Mouse (Mus musculus) naive thymus-derived CD4-positive, alpha-beta T cell, adult 2 months (primary cell): ENCODE measurements around the gene Nfia.
A peak's percentile ranks its signal among the peaks of the same experiment; 100 is the strongest.

ENCODE experiments used
- DNase-seq: peaks from one replicate; pipeline ENCODE4 v3.0.0-alpha.2; 2011; ENCODE audit warnings: low read depth

Nfia gene

DNA sequence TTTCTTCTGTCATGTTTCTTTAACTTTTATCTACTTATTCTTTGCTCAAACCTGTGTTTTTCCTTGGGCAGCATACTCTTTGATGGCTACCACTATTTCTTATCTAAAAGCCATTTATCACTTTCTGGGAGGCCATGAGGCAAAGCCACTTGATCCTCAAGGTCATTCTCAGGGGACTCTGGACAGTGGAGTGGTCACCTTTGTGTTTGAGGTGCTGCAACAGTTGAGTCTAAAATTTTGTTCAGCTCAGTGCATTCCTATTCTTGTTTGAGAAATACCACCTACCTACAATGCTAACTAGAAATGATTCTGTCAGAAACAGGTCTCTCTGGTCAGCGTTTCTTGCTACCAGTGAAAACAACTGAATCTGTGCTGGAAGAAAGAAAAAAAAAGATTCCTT lies 288.1 kb downstream of the Nfia start:
- DNase-seq, result no peak

GRCm38 (mm10) chr4:98061086-98061485 lies 288.6 kb downstream of the Nfia start:
- no peak for DNase-seq

DNA sequence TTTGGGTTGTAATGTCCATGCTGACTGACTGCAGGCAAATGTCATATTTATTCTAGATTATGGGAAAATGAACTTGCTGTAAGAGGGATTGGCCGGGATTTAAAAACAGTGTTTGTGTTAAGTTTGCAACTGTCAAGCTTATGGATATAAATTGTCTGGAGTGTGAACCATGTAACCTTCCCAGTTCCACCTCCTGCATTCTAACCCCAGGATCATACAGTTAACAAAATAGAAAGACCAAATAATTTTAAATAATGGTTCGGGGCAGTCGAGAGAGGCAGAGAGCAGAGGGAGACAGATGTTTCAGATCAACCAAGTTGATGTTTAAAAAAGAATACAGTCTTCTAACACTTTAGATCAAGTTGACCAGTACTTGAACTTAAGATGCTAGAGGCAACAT lies 290.7 kb downstream of the Nfia start:
- no peak for DNase-seq

DNA sequence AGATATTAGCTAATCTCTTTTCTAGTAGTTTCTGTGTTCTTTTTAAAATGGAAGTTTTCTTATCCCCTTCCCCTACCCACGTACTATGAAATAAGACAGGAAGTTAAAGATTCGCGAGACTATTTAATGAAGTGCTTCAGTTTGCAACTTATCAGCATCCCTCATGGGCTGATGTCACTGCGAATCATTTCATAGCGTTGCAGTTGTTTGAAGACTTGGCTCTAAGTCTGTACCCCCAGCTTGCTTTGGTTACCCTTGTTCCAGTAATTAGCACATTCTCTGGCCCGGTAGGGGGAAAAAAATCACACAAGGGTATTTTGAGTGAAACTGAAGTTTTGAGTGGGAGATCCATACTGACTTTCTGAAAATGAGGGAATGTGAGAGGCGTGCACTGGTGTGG lies 303.6 kb downstream of the Nfia start:
- no peak for DNase-seq

GRCm38 (mm10) chr4:98076624-98077023 lies 304.1 kb downstream of the Nfia start:
- DNase-seq, result no peak

GRCm38 (mm10) chr4:98080586-98080985 lies 308.1 kb downstream of the Nfia start:
- DNase-seq, result no peak

- no peak for DNase-seq
Measured at GRCm38 (mm10) chr4:98081962-98082361, 309.4 kb downstream of the Nfia start.

- peak; percentile 33 for DNase-seq
Measured at GRCm38 (mm10) chr4:98082512-98082911, 310.0 kb downstream of the Nfia start.

DNA sequence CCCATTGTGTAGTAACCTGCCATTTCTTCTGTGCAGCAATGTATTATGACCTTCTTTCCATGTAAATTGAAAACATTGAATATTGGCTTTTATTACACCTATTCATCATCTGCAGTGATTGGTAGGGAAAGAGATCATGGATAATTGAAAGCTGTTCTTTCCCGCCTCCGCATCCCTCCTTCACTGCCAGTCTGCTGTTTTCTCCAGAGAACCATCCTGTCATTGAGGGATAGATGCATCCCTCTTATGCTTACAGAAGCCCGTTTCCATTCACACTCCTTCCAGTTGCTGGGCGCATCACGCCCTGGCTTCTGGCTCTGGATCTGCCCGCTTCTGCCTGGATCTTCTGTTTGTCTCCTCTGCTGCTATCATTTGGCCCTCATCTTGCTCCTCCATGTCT lies 312.5 kb downstream of the Nfia start:
- no peak for DNase-seq

GRCm38 (mm10) chr4:98086976-98087375 lies 314.4 kb downstream of the Nfia start:
- no peak for DNase-seq

DNA sequence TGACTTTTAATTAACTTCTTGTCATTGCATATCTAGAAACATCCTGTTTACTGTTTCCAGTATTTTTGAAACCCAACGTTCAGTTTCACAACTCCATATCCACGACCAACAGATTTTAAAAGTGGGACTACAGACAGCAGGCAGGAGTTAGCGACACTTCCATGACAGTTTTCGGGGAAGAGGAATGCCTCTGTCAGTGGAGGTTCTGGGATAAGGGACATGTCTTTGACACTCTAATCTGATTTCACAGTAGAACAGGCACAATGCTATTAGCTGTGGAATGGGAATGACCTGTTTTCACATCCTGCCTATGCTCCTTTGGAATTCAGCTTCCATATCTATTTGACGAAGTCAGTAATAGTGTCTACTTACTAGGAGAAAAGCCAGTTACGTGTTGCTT lies 317.5 kb downstream of the Nfia start:
- DNase-seq, result no peak

DNA sequence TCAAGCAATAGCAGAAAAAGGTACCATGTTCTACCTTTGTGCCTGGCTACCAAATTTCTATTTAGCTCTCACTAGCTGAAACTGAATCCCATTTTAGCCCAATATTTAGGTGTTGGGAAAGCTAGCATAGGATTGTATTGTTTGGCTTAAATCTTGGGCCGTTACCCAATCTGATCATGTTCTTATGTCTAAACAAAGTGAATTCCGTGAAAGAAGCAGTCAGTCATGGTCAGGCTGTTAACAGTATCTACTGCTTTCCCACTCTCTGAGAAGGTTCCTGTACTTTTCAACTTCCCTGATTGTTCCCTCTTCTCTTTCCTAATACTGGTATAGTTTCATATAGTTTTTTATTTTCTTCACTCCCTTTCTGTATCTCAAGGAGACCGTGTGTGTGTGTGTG lies 318.1 kb downstream of the Nfia start:
- DNase-seq, result no peak

DNA sequence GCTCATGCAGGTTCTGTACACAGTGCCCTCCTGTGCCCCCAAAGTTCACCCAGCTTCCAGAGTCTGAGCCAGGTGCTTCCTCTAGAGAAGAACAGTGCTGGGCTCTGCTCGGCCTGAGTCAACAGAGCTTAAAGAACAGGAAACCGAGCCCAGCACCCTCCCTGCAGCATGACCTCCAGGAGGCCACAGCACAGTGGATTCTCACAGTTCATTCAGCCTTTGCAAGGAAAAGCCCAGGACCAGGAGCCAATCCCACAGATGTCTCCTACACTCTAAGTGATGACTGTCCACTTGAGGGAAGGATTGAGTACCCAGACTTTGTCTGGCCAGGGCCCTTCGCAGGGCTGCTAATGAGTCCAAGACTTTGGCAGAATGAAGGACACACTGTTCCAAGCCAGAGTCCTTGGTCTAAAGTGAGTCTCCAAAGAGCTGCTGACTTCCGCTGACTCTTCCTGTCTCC lies 318.9 kb downstream of the Nfia start:
- peak; percentile 36 for DNase-seq

- no peak for DNase-seq
Measured at GRCm38 (mm10) chr4:98091901-98092472, 319.5 kb downstream of the Nfia start.

DNA sequence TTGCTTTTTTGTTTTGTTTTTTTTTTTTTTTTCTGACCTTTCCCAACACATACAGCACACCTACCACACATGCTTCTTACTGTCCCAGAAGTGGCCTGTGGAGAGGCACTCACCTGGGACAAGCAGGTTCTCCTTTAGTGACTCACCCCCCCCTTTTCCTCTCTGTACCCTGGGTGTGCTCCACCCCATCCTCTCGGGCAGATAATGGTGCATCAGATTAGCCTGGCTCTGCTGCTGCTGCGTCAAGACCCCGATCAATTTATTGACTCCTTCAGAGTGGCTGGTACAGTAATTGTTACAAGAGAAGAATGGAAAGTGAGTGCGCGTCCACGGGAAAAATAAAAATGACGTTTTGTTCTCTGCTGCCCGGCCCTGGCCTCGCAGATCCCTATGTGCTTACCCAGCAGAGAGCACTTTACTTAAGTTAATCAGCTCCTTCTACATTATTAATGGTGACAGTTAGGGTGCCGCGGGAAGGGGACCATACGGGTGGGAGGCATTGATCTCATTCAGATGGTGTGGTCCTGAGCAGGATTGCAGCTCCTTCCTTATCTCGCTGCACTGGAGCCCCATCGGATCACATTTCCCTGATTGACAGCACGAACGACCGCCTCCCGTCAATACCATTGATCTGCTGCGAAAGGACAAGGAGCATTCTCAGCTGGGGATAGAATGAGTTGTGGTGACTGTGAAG lies 321.7 kb downstream of the Nfia start:
- no peak for DNase-seq

GRCm38 (mm10) chr4:98095060-98095459 lies 322.5 kb downstream of the Nfia start:
- no peak for DNase-seq

DNA sequence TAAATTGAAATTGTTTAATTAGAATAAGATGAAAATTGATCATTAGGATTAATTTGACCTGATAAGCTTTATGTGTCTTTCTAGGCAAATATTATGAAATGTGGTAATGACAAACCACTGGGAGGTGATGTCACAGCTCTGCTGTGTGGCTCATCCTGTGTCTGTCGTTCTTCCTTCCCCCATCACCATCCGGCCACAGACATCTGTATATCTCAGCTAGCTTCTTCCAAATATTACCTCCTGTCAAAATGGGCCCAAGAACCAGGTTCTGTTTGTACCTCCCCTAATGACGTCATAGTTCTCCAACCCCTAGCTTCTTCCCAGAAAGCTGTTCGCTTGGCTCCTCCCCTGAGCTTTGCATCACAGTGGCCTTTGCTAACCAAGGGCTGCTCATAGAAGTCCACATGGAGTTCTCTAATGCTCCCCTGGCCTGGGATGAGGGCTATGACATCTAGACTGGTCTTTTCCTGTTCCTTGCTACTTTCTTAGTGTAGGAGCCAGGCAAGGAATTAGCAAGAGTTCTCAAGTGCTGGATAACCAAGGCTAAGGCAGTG lies 324.6 kb downstream of the Nfia start:
- DNase-seq, result peak; percentile 53

DNA sequence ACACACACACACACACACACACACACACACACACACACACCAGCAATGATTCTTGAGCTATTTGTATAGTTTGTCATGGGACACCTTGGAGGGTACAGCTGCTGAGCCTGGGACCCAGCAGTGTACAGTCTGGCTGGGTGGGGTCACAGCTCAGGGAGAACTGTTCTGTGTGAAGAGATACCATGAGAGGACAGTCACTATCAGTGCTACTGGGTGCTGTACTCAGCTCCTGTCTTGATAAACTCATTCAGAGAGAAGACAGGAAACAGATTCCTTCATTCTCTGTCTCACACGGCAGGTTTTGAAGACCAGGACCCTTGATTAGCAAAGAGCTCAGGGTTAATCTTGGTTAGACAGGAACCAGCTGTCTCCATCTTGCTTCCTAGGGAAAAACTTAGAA lies 326.1 kb downstream of the Nfia start:
- DNase-seq, result no peak

DNA sequence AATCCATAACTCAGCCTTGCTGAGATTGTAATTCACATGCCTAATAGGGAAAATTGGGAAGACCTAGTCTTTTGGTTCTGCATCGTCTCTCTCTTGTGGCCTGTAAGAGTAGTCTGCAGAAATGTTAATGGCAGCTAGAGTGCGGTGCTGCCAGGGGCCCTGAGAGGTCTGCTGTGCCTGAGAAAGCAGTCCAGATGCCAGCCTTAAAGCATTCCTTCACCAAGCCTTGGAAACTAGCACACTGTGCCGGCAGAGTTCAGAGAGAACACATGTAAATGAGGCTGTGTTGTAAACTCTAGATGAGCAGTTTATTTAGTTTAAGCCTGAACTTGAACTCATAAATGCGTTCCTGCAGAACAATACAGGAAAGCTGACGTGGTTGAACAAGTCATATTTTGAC lies 326.9 kb downstream of the Nfia start:
- DNase-seq, result no peak

- DNase-seq, result peak; percentile 18
Measured at GRCm38 (mm10) chr4:98101153-98102096, 328.9 kb downstream of the Nfia start.

- no peak for DNase-seq
Measured at GRCm38 (mm10) chr4:98102625-98103336, 330.2 kb downstream of the Nfia start.

DNA sequence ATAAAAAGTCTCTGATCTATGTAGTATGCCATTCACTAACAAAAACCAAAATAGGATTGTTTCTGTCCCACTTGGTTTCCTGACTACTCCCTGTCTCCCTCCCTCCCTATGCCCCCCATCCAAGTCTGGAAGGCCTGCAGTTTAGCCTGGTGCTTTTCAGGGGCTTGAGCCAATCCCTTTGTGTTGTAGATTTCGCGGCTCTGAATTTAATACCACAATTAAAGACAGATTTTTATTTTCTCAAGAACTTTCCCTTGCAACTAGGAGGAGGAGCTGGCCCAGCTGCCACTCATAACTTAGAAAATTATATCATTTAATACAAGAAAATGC lies 330.8 kb downstream of the Nfia start:
- DNase-seq, result no peak
